Mouse (Mus musculus) forelimb bud, embryonic 11.5 days (tissue): ENCODE results near the gene Nipbl.
A peak's percentile ranks its signal among the peaks of the same experiment; 100 is the strongest.
"Not testable (repeated sequence)": the region's sequence is repeated elsewhere in the genome, so short reads cannot be mapped to it uniquely, and the experiment has no call there.

Experiments
- DNase-seq: peaks from one replicate; pipeline ENCODE4 v3.0.0-alpha.2; 2012; ENCODE audit warnings: low read depth, low spot score

The Nipbl gene

GRCm38 (mm10) chr15:8302944-8303343 lies 141.3 kb downstream of the Nipbl start:
- no peak for DNase-seq

GRCm38 (mm10) chr15:8294150-8294549 lies 150.1 kb downstream of the Nipbl start:
- no peak for DNase-seq

- peak; percentile 14 for DNase-seq
Observed at GRCm38 (mm10) chr15:8291251-8291650, 153.0 kb downstream of the Nipbl start.

GRCm38 (mm10) chr15:8282155-8282554 lies 162.1 kb downstream of the Nipbl start:
- no peak for DNase-seq

- no peak for DNase-seq
Observed at GRCm38 (mm10) chr15:8281701-8282100, 162.6 kb downstream of the Nipbl start.

GRCm38 (mm10) chr15:8279929-8280610 lies 164.2 kb downstream of the Nipbl start:
- DNase-seq = no peak

GRCm38 (mm10) chr15:8279320-8279779 lies 164.9 kb downstream of the Nipbl start:
- DNase-seq = no peak

GRCm38 (mm10) chr15:8277916-8278315 lies 166.3 kb downstream of the Nipbl start:
- DNase-seq = not testable (repeated sequence)

- DNase-seq = no peak
Observed at GRCm38 (mm10) chr15:8271952-8272351, 172.3 kb downstream of the Nipbl start.

GRCm38 (mm10) chr15:8268231-8268630 lies 176.0 kb downstream of the Nipbl start:
- DNase-seq = no peak

- DNase-seq = no peak
Observed at GRCm38 (mm10) chr15:8267211-8267610, 177.1 kb downstream of the Nipbl start.

GRCm38 (mm10) chr15:8265946-8266345 lies 178.3 kb downstream of the Nipbl start:
- no peak for DNase-seq
